Mouse (Mus musculus) cerebellum, adult (tissue): ENCODE measurements around the gene Nkiras2.
"Not testable (repeated sequence)": the region's sequence is repeated elsewhere in the genome, so short reads cannot be mapped to it uniquely, and the experiment has no call there.

Source experiments
- ATAC-seq: cut with Nextera tagmentation; 2 replicates; pipeline ENCODE4 v1.9.2; 2017; ENCODE audit warnings: mild to moderate bottlenecking, moderate library complexity, mixed read lengths; ENCODE audit not compliant: insufficient number of reproducible peaks, low FRiP score, low TSS enrichment

The Nkiras2 gene

GRCm38 (mm10) chr11:100595533-100595932, 23.5 kb upstream of the Nkiras2 start:
- ATAC-seq = no peak

- ATAC-seq = no peak
Observed at GRCm38 (mm10) chr11:100598074-100598473, 21.0 kb upstream of the Nkiras2 start.

- no peak for ATAC-seq
Observed at GRCm38 (mm10) chr11:100601372-100601771, 17.7 kb upstream of the Nkiras2 start.

- ATAC-seq = no peak
Observed at GRCm38 (mm10) chr11:100603155-100603554, 15.9 kb upstream of the Nkiras2 start.

GRCm38 (mm10) chr11:100603813-100604212, 15.2 kb upstream of the Nkiras2 start:
- ATAC-seq = peak; percentile 45; the same call in 1 of the 2 replicates

GRCm38 (mm10) chr11:100604321-100605005, 14.6 kb upstream of the Nkiras2 start:
- no peak for ATAC-seq

GRCm38 (mm10) chr11:100605451-100605850, 13.6 kb upstream of the Nkiras2 start:
- no peak for ATAC-seq

- no peak for ATAC-seq
Observed at GRCm38 (mm10) chr11:100607121-100607520, 11.9 kb upstream of the Nkiras2 start.

GRCm38 (mm10) chr11:100608796-100609195, 10.2 kb upstream of the Nkiras2 start:
- ATAC-seq = no peak

- ATAC-seq = no peak
Observed at GRCm38 (mm10) chr11:100609355-100609996, 9.6 kb upstream of the Nkiras2 start.

- no peak for ATAC-seq
Observed at GRCm38 (mm10) chr11:100609997-100610680, 8.9 kb upstream of the Nkiras2 start.

GRCm38 (mm10) chr11:100611627-100612026, 7.4 kb upstream of the Nkiras2 start:
- ATAC-seq = no peak; the same call in 1 of the 2 replicates

GRCm38 (mm10) chr11:100613241-100613640, 5.8 kb upstream of the Nkiras2 start:
- ATAC-seq = no peak

GRCm38 (mm10) chr11:100616332-100616731, 2.7 kb upstream of the Nkiras2 start:
- ATAC-seq = no peak

- not testable (repeated sequence) for ATAC-seq
Observed at GRCm38 (mm10) chr11:100616836-100617235, 2.2 kb upstream of the Nkiras2 start.

- ATAC-seq = no peak
Observed at GRCm38 (mm10) chr11:100617480-100617879, 1.6 kb upstream of the Nkiras2 start.

GRCm38 (mm10) chr11:100619485-100619975, 486 bp downstream of the Nkiras2 start:
- peak; percentile 91 for ATAC-seq

- no peak for ATAC-seq
Observed at GRCm38 (mm10) chr11:100619982-100620381, 938 bp downstream of the Nkiras2 start, which contains the start of gene Dnajc7. TSS of gene Dnajc7 (minus strand) at chr11:100620168.

GRCm38 (mm10) chr11:100622714-100623113, 3.7 kb downstream of the Nkiras2 start:
- peak; percentile 72 for ATAC-seq

GRCm38 (mm10) chr11:100623867-100624266, 4.8 kb downstream of the Nkiras2 start:
- ATAC-seq = no peak
